Mouse (Mus musculus): Measurements from ENCODE around the gene Hs6st3.

Hs6st3 gene

DNA sequence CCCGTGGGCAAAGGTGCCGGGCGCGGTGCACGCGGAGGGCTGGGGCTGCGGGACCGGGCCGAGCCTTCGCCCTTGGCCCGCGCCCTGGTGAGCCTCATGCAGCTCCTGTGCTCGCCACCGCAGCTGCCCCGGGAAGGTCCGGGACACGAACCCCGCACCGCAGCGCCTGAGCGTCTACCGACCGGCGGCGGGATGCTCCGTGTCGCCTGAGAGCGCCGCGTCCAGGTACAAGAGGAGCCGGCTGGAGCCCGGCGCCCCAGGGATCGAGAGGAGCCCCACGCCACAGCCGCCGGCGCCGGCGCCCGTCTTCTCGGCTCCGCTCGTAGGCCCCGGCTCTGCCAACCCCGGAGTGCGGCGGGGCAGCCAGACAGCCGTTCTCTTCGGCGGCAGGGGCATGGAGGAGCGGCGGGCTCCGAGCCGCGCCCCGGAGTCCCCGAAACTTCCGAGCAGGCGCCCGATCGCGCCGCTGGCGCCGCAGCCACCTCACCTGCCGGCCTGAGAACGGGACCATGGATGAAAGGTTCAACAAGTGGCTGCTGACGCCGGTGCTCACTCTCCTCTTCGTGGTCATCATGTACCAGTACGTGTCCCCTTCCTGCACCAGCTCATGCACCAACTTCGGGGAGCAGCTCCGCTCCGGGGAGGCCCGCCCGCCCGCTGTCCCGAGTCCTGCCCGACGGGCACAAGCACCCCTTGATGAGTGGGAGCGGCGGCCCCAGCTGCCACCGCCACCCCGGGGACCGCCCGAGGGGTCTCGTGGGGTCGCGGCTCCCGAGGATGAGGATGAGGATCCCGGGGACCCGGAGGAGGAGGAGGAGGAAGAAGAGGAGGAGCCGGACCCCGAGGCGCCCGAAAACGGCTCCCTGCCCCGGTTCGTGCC lies at the start of gene Hs6st3:
Gene Hs6st3 (plus strand): TSS at position 436 of the 880 bp plus-strand sequence.
- no peak for DNase-seq

DNA sequence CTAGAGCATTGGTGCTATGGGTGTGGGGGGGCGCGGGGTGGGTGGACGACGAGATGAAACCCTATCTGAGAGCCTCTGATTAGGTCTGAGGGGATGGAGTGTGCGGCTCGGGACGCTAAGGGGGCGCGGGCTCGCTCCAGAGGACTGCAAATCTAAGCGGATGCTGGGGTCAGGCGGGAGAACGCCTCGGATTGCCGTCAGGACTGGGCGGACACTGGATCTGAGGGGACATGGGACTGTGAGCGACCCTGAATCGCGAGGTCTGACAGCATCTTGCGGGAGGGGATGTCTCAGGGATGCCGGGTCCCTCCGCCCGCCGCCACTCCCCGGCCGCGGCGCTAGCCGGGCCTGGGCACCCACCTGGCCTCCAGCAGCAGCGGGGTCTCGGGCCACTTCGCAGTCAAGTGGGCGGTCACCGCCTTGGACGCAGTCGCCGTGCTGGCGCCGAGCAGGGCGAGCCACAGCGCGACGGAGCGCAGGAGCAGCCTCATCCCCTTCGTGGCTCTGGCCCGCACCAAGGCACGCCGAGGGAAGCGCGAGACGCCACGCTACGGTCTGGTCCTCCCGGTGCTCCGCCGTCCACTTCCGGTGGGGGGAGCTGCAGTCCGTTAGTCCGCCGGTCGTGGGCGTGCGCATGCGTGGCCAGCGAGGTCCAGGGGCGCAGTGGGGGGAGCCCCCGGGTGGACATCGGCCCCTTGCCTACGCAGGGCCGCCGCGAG lies 39.1 kb upstream of the Hs6st3 start, which contains the start of gene Uggt2:
Gene Uggt2 (minus strand): TSS at position 580 of the 719 bp plus-strand sequence.
- peak; percentile 2 for DNase-seq

DNA sequence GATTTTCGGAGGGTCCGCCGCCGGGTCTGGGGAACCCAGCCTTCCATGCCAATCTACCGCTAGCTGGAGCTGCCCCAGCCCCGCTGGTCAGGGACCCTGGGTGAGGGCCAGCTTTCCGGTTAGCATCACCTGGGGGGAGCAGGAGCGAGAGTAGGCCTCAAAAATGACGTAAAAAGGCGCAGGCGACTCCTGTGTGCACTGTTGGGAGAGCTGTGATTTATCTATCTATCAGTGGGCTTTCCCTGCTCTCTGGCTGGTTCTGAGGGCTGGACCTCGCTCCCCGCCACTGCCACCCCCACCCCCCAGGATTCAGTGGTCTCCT lies 38.6 kb upstream of the Hs6st3 start:
- DNase-seq: no peak

DNA sequence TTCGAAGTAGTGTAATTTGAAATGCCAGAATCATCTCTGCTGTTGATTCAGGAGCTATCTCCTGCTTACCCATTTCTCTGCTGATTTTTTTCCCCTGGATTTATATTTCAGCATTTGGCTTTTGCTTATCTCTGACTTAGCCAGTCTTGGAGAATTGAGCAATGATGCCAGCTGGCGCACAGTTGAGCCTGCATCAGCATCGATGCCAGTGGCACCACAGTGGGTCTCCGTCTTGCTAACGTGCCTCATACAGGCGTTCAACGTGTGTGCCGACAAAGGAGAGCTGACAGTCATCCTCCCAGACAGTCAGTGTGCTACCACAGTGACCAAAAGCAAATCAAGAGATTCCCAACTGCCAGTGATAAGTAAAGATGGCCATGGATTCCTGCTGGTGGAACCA lies 30.6 kb upstream of the Hs6st3 start:
- DNase-seq: no peak

DNA sequence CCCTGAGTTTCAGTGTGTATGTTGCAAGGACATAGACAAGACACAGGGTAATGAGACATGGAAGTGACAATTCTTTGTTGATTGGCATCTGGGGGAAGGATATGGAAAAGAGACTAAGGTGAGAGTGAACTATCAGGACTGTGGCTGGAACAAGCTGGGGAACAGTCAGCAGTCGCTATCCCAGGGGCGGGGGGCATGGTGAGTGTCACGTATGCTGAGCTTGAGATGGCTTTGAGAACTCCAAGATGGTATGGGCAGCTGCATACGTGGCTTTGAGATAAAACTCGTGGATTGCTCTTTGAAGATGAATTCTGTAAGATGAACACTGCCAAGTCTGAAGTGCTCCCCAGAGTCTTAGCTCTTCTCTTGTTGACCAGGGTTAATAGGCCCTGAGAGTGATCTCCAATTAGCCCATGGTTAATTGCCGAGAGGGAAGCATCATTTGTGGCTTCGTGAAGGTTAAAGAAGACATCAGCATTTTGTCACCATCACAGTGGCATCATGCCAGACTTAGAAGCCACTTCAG lies 29.3 kb upstream of the Hs6st3 start:
- DNase-seq: no peak

DNA sequence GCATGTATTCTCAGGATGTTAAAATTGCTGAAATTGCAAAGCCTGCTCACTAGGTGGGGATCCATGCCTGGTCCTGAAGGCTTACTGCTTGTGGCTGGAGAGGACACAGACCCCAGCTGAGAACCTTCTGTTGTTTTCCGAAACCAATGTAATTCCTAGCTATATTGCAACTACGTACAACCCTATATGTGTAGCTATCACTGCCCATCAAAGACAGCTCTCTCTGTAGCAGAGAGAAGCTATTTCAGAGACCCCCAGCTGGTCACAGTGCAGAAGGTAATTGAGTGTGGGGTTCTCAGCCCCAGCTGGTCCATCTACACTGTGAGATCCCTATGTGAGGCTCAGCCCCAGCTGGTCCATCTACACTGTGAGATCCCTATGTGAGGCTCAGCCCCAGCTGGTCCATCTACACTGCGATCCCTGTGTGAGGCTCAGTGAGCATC lies 28.3 kb upstream of the Hs6st3 start:
- DNase-seq: no peak

DNA sequence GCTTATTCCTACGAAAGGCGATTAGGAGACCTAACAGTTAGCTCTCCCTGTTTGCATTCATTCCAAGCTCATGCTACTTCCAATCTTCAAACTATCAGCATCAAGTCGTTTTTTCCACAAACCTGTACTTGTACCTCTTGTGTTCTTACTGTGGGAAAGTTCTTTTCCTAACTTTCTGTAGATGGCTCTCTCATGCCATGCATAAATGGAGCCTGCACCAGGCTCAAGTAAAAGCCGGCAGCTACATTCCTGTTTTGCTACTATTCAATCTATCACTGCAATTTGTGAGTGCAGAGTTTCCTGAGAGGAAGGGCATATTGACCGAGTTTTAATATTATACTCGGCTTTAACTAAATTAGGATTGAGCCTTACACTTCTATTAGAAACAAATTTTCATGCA lies 25.6 kb upstream of the Hs6st3 start:
- DNase-seq: no peak

DNA sequence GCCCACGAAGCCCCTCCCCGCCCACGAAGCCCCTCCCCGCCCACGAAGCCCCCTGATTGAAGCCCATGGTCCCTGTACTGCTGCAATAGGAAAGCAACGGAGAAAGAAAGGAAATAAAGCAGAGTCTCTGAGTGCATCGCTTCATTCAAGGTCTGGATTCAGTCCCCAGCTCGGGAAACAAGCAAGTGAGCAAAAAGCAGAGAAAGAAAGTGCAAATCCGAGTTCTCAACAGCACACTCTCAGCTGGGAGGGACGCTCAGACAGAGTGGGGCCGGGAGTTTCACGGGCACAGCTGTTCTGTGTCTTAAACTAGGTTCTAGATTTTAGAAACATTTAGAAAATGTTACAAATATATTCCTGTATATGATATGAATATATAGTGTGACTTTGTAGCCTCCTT lies 14.6 kb upstream of the Hs6st3 start:
- no peak for DNase-seq

DNA sequence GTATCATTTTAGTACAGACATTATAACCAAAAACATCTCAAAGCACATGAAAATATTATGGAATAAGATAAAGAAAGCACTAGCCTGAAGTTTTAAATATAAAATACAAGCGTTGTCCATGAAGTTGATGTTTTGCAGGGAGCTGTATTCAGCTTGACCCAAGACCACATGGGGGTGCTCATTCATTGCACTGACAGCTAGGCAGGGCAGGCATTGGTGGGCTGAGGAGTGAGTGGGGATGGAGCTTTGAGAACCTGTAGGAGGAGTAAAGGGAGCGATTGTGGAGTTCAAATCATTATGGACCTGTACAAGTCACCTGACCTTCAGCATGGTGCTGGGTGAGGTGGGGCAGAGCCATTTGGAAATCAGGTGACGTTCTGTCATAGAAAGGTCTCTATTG lies 14.1 kb upstream of the Hs6st3 start:
- no peak for DNase-seq

DNA sequence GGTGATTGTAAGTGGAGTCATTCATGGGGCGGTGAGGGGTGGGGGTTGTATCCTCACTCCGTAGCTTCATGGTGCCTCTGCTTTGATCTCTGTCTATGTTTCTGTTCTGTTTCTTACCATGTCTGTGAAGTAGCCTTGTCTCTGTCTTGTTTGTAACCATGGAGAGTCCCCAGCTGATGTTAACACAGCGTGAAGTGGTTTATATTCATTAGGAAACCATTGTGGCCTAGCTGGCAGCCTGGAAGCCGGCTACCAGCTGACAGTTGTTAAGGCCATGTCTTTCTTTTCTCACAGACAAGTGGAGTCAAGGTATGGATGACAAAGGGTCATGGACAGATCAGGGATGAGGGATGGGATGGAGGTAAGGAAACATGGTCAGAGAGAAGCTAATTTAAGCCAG lies 12.3 kb upstream of the Hs6st3 start:
- DNase-seq: no peak

DNA sequence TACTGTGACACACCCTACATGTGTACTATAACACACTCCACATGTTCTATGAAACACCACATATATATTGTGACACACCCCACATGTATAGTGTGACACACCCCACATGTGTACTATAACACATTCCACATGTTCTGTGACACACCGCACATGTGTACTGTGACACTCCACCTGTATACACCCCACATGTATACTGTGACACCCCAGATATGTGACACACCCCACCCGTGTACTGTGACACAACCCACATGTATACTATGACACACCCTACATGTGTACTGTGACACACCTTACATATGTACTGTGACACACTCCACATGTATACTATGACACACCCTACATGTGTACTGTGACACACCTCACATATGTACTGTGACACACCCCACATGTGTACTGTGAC lies 10.8 kb upstream of the Hs6st3 start:
- no peak for DNase-seq

DNA sequence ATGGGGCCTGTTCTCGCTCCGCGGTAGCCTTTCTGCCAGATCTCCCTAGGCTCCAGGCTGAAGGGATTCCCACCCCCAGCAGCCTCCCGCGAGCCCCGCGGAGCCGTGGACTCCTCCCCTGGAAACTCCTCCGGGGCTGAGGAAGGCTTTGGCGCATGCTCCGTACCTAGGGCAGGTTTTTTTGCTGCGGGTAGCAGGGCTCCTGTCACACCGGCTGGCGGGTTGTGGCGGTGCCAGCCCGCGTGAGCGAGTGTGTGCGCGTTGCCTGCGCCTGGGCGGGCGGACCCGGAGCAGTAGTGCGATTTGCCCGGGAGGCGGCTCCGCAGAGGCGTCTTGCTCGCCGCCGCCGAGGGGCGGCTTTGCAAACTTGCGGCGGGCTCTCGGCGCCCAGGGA lies 632 bp upstream of the Hs6st3 start:
- peak; percentile 10 for DNase-seq

DNA sequence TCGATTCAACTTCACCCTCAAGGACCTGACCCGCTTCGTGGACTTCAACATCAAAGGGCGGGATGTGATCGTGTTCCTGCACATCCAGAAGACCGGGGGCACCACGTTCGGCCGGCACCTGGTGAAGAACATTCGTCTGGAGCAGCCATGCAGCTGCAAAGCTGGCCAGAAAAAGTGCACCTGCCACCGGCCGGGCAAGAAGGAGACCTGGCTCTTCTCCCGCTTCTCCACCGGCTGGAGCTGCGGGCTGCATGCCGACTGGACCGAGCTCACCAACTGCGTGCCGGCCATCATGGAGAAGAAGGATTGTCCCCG lies 602 bp downstream of the Hs6st3 start:
- no peak for DNase-seq

DNA sequence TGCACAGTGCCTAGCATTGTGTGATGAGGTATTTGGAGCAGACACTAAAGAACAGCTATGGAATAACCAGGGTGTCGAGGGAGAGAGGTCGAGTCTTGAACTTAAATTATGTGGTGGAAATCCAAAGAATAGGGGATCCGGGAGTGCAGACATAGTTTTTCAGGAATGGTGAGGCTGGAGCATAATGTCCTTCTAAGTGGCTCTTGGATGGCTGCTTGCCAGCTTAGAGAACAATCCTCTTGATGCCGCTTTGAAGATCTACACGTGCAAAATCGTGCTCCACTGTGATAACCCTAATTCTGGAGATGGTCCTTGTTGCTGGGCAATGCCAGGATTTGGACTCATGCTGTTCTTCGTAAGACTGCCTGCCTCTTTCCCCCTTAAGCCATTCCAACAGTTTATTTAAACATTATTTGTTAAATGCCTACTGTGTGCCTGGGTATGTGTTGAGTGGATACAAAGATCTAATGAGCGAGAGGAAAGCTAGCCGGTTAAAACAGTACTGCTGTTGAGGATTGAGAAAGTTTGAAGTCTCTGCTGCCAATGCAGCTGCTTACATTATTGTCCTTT lies 1.3 kb downstream of the Hs6st3 start:
- DNase-seq: no peak

DNA sequence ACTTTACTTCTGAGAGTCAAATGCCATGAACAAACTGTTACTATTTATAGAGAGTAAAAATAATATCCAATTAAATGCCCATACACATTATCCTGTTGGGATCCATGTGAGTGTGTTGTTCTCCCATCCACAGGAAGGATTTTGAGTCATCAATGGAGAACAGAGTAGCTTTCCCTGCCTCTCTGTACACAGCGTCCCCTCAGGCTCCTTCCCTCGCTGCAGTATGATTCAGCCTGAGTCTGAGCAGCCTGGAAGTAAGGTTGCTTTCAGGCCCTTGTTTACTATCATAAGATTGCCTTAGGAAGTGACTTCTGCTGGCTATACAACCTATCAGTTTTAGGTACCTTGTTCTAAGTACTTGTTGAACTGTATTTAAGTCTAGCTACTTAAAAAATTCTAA lies 14.9 kb downstream of the Hs6st3 start:
- no peak for DNase-seq

DNA sequence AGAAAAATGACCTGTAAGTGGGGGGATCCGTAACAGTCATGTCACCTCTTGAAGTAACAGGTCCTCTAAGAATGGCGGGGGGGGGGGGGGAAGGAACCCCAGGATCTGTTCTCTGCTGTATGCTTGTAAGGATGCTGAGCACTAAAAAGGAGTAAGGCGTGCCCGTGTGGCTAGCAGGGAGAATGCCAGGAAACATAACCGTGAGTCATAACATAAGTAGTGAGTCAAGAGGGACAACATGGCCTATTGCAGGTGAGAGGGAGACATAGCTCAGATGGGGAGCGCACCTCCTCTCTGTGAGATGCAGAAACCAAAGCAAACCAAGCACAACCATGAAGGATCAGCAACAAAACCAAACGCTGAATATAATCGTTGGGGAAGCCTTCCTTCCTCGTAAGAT lies 55.8 kb downstream of the Hs6st3 start:
- no peak for DNase-seq

DNA sequence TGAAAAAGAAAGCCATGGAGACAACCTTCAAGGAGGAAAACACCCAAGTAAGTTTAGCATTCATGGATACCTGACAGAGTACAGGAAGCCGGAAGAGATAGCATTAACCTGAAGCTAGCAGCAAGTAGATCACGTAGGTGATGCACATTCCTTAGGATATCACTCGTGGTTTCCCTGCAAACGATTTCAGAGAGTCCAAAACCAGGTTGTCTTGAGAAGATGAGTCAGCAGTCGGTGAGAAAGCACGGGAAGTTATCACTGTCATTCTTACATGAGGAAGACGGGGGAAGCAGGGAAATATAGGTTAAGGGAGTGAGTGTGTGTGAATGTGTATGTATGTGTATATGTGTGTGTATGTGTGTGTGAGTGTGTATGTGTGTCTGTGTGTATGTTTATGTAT lies 65.4 kb downstream of the Hs6st3 start:
- no peak for DNase-seq

DNA sequence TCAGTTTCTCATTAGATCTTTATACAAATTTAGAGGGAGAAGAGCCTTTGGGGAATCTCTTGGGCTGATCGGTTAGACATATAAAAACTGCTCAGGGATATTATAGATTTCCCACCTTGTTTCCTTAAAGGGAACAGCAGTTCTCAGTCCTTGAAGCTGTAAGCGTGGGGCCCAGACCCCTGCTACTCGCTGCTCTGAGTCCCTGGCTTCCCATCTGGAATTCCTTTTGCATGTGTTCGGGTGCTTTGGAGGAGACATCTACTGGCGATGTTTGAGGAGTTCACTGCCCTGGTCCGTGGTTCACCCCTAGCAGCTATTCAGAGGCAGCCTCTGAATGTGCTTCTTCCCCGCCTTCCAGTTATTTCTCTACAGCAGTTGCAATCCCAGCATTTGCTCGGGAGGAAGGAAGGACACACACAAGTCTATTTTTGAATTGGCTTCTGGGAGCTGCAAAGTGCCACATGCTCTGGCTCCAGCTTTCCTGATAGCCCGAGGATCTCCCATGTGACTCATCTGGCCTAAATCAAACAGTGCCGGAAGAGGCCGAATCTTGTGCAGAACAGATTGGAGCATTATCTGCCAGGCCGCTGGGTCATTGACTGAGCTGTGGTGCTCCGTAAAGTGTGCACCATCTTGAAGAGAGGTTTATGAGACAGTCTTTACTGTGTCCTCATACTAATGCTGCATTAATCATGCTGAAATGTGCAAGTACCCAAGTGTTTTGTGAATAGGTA lies 77.6 kb downstream of the Hs6st3 start:
- DNase-seq: no peak

DNA sequence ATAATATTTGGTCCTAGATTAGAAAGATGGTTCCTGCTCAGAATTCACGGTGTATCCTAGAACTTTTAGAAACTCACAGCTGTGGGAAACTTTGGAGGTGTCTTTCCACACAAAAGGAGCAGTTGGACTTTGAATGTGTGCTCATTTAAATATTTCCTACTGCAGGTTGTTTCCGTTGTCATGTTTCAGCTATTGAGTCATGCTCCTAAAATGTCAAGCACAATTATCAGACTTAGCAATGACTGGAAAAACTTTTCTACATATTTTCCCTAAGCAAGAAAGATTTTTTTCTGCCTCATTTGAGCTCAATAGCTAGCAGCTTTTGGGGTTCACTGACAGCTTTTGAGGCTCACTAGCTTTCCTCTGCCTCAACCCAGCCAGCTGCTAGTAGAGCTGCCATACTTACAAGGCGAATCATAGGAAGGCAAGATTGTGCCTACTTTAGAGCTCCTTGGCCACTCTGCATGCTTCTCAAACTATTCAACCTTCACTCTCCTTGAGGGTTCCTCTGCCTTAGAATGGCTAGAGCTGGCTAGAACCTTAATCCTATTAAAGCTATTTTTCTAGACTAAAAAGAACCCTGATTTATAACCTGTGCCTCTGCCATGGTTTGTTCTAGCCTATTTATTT lies 89.7 kb downstream of the Hs6st3 start:
- no peak for DNase-seq

DNA sequence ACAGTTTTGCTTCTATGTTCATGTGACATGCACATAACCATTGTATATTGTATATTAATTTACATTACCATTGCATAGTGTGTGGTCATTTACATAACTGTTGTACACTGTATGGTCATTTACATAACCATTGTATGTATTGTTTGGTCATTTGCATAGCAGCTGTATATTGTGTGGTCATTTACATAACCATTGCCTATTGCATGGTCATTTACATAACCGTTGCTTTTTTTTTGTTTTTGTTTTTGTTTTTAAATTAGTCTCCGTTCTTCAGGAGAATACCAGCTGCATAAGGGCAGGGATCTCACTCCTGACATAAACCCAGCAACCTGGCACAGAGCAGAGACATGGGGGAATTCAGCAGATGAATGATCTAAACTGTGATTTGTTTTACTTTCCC lies 95.5 kb downstream of the Hs6st3 start:
- no peak for DNase-seq

DNA sequence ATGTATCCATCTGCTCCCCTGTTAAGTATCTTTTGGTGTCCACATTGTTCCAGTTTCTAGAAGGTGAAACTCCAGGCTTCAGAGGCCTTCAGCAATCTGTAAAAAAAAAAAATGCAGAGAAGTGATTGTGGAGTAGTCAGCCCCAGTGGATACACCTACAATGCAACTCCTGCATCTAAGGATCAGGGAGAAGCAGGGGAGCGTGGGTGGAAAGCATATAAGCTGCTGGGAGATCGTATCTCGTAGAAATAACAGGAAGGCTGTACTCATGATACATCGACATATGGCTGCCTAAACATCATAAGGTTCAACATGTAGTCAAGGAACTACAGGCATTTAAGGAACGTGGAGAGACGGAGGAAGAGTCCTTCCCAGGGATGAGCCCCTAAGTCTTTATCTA lies 109.0 kb downstream of the Hs6st3 start:
- no peak for DNase-seq

DNA sequence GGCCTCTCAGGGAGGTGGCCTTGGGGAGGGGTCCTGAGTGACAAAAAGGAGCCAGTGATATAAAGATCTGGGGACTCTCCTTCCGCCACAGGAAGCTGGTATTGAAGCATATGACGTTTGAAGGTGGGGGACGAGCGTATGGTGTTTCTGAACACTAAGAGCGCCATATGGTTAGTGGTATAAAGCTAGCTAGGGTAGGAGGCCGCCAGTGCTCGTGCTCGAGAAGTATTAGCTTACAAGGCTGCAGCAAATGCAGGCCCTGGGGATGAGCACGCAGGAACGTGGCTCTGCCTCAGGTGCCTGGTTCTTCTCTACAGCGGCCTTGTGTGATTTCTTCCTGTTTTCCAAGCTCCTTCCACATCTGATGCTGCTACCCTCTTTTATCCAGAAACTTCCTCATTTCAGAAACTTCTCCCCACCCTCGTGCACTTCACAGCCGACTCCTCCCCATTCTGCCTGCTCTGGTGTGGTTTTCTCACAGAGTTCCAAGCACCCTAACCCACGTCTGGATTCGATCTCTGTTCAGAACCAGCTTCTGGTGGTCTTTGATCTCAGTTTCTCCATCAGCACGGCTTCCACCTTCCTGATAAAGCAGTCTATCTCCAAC lies 110.0 kb downstream of the Hs6st3 start:
- no peak for DNase-seq
